Mouse (Mus musculus) megakaryocyte, adult 5-6 weeks (primary cell): Measurements from ENCODE around the gene Cdc42ep1. TPM values are rescaled to one million over a fixed set of nuclear protein-coding genes. Genes with fewer than 3 reads are reported as not detected.

Experiments used
- ATAC-seq: 2 replicates; pipeline ENCODE4 v1.8.0; 2016; ENCODE audit warnings: mild to moderate bottlenecking, inconsistent platforms; ENCODE audit not compliant: poor library complexity, severe bottlenecking
- total RNA-seq, 2 experiments: library from RNA; stranded (forward) in 1 of 2; stranded (reverse) in 1 of 2; fragments of 153-499, 151-499 nt in 1 of 2; fragments of 221-1000, 200-1000 nt in 1 of 2; gene quantifications; 2 replicates each; pipeline versions ENCODE4 v1.2.3 to v1.2.4; 2015 to 2017

Gene Cdc42ep1
- total RNA-seq (2015) (not detected in 2 replicates), total RNA-seq (2017) (0.26 TPM in 1 of 2 replicates, not detected in the other)

- peak; percentile 35; the same call in 1 of the 2 replicates for ATAC-seq
Measured at GRCm38 (mm10) chr15:78842371-78843163, at the start of gene Cdc42ep1. Cdc42ep1 (plus strand) TSS chr15:78842624.

- no peak for ATAC-seq
Measured at GRCm38 (mm10) chr15:78796196-78797059, 46.0 kb upstream of the Cdc42ep1 start.

GRCm38 (mm10) chr15:78797060-78797329 lies 45.4 kb upstream of the Cdc42ep1 start:
- no peak for ATAC-seq

- no peak for ATAC-seq
Measured at GRCm38 (mm10) chr15:78799029-78799428, 43.4 kb upstream of the Cdc42ep1 start.

- no peak for ATAC-seq
Measured at GRCm38 (mm10) chr15:78801571-78801970, 40.9 kb upstream of the Cdc42ep1 start.

- peak; percentile 28; the same call in 1 of the 2 replicates for ATAC-seq
Measured at GRCm38 (mm10) chr15:78801971-78802741, 40.3 kb upstream of the Cdc42ep1 start.

GRCm38 (mm10) chr15:78802776-78803391 lies 39.5 kb upstream of the Cdc42ep1 start, which contains the start of gene Card10:
Card10 (minus strand) TSS chr15:78803042.
- ATAC-seq = peak; percentile 78

- ATAC-seq = no peak
Measured at GRCm38 (mm10) chr15:78803499-78803900, 38.9 kb upstream of the Cdc42ep1 start.

- peak; percentile 62 for ATAC-seq
Measured at GRCm38 (mm10) chr15:78804326-78804725, 38.1 kb upstream of the Cdc42ep1 start.

GRCm38 (mm10) chr15:78805351-78805750 lies 37.1 kb upstream of the Cdc42ep1 start:
- no peak for ATAC-seq

GRCm38 (mm10) chr15:78806614-78807013 lies 35.8 kb upstream of the Cdc42ep1 start:
- no peak for ATAC-seq

GRCm38 (mm10) chr15:78807141-78807540 lies 35.3 kb upstream of the Cdc42ep1 start:
- no peak for ATAC-seq

GRCm38 (mm10) chr15:78808980-78809379 lies 33.4 kb upstream of the Cdc42ep1 start:
- no peak for ATAC-seq

GRCm38 (mm10) chr15:78809739-78810138 lies 32.7 kb upstream of the Cdc42ep1 start:
- ATAC-seq = peak; percentile 76

GRCm38 (mm10) chr15:78810146-78810545 lies 32.3 kb upstream of the Cdc42ep1 start:
- peak; percentile 76 for ATAC-seq

GRCm38 (mm10) chr15:78813603-78814002 lies 28.8 kb upstream of the Cdc42ep1 start:
- no peak for ATAC-seq

GRCm38 (mm10) chr15:78815314-78816073 lies 26.9 kb upstream of the Cdc42ep1 start:
- peak; percentile 85 for ATAC-seq

GRCm38 (mm10) chr15:78816074-78816391 lies 26.4 kb upstream of the Cdc42ep1 start:
- ATAC-seq = peak; percentile 11; the same call in 1 of the 2 replicates

- peak; percentile 86 for ATAC-seq
Measured at GRCm38 (mm10) chr15:78826213-78827204, 15.9 kb upstream of the Cdc42ep1 start.
